Mouse (Mus musculus) ES-Bruce4 (cell line): Measurements from ENCODE around the gene Ldb1. TPM values are rescaled to one million over a fixed set of nuclear protein-coding genes. Genes with fewer than 3 reads are reported as not detected.

Source experiments
- H3K27ac ChIP-seq: 2 replicates; pipeline ENCODE4 v1.5.1; 2012; ENCODE audit warnings: low read length, inconsistent platforms; ENCODE audit not compliant: insufficient read depth
- H3K27me3 ChIP-seq: 2 replicates; pipeline ENCODE4 v1.6.1; 2012; ENCODE audit warnings: mild to moderate bottlenecking, low read length, inconsistent platforms; ENCODE audit not compliant: control insufficient read depth, poor library complexity, insufficient read depth, severe bottlenecking
- H3K36me3 ChIP-seq: 2 replicates; pipeline ENCODE4 v1.6.1; 2012; ENCODE audit warnings: inconsistent platforms, mild to moderate bottlenecking, low read length, moderate library complexity; ENCODE audit not compliant: control insufficient read depth, poor library complexity, insufficient read depth, severe bottlenecking
- H3K4me1 ChIP-seq: one replicate; pipeline ENCODE4 v1.8.1; 2011; ENCODE audit warnings: low read length; ENCODE audit not compliant: control insufficient read depth, insufficient read depth
- H3K4me3 ChIP-seq: 2 replicates; pipeline ENCODE4 v1.5.1; 2011; ENCODE audit warnings: low read depth, mild to moderate bottlenecking, low read length
- H3K9ac ChIP-seq: 2 replicates; pipeline ENCODE4 v1.6.1; 2012; ENCODE audit warnings: low read depth, mild to moderate bottlenecking, inconsistent platforms; ENCODE audit not compliant: poor library complexity, severe bottlenecking
- H3K9me3 ChIP-seq: replicated peaks from 2 replicates; pipeline ENCODE4 v1.6.1; 2012; ENCODE audit warnings: mild to moderate bottlenecking, low read length, inconsistent platforms; ENCODE audit not compliant: control insufficient read depth, poor library complexity, insufficient read depth, severe bottlenecking
- CTCF ChIP-seq: IDR thresholded peaks from one replicate; pipeline ENCODE4 v1.8.1; 2011; ENCODE audit warnings: low read depth, low read length
- EP300 ChIP-seq: IDR thresholded peaks from 2 replicates; pipeline ENCODE4 v1.6.1; 2011; ENCODE audit warnings: low read depth, low read length; ENCODE audit not compliant: insufficient read depth
- POLR2A ChIP-seq: IDR thresholded peaks from one replicate; pipeline ENCODE4 v1.8.1; 2011; ENCODE audit warnings: low read length; ENCODE audit not compliant: insufficient read depth
- polyA plus RNA-seq: library from polyadenylated mRNA; stranded (reverse); fragments of >200 nt; gene quantifications from 2 replicates; pipeline ENCODE4 v1.2.4, GENCODE M21; 2011; ENCODE audit warnings: low read depth; ENCODE audit not compliant: missing spikeins, insufficient read depth, insufficient read length

The Ldb1 gene
- polyA plus RNA-seq, 1 experiment = 146 TPM

- H3K9ac ChIP-seq = no peak overlapping the region
- no peaks in the 10 kb centered on the region for H3K27me3 ChIP-seq
- no peaks in the 10 kb centered on the region for H3K9me3 ChIP-seq
- peaks cover 26% of the 10 kb centered on the region for H3K36me3 ChIP-seq
- peak overlapping the region; percentile 34 for H3K4me3 ChIP-seq
- H3K4me1 ChIP-seq = peaks cover 2% of the 10 kb centered on the region
- no peak for TF ChIP-seq POLR2A
- TF ChIP-seq EP300 = no peak
- TF ChIP-seq CTCF = no peak
- 0 out of 2 replicates have a peak overlapping the region, but pooled peaks have one; percentile 15 for H3K27ac ChIP-seq
These were observed 13.5 kb upstream of the Ldb1 start for GRCm38 (mm10) chr19:46058466-46058865.

- TF ChIP-seq EP300 (no peak), CTCF (no peak), POLR2A (no peak)
- peak overlapping the region; percentile 89 for H3K4me3 ChIP-seq
- no peaks in the 10 kb centered on the region for H3K27me3 ChIP-seq
- peak overlapping the region; percentile 96 for H3K9ac ChIP-seq
- no peaks in the 10 kb centered on the region for H3K9me3 ChIP-seq
- peaks cover 13% of the 10 kb centered on the region for H3K36me3 ChIP-seq
- peak overlapping the region; percentile 86 for H3K27ac ChIP-seq
- peaks cover 2% of the 10 kb centered on the region for H3K4me1 ChIP-seq
These were observed 12.1 kb upstream of the Ldb1 start for GRCm38 (mm10) chr19:46056947-46057607.

- TF ChIP-seq EP300 (no peak), POLR2A (no peak), CTCF (no peak)
- H3K4me3 ChIP-seq = peak overlapping the region; percentile 89
- H3K27me3 ChIP-seq = no peaks in the 10 kb centered on the region
- peak overlapping the region; percentile 86 for H3K27ac ChIP-seq
- no peaks in the 10 kb centered on the region for H3K9me3 ChIP-seq
- H3K4me1 ChIP-seq = peaks cover 2% of the 10 kb centered on the region
- H3K36me3 ChIP-seq = peaks cover 6% of the 10 kb centered on the region
- H3K9ac ChIP-seq = peak overlapping the region; percentile 96
These were observed 11.5 kb upstream of the Ldb1 start for GRCm38 (mm10) chr19:46056388-46056946.

DNA sequence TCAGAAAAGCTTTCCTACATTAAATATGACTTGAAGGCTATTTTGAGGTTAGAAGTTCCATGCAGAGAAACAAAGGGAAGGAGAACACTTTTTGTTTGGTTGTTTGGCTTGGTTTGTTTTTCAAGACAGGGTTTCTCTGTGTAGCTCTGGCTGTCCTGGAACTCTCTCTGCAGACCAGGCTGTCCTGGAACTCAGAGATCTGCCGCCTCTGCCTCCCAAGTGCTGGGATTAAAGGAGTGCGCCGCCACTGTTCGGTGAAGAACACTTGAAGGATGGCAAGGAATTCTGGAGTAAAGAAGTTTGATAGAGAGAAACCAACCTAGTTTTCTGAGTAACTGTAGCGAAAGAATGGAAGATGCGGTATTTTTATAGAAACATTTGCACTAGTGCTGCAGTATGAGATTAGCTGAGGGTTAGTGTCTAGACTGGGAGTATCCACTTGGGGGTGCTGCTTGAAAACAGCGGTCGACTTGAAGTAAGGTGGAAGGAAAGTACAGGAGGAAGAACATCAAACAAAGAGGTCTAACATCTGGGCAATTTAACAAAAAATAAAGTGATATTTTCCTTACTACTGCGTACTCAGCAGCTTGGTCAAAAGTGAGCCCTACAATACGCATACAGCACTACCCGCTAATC lies 10.9 kb upstream of the Ldb1 start:
- peak overlapping the region; percentile 96 for H3K9ac ChIP-seq
- peaks cover under 1% of the 10 kb centered on the region; the same call in 1 of the 2 replicates for H3K36me3 ChIP-seq
- no peak overlapping the region for H3K27ac ChIP-seq
- peaks cover 2% of the 10 kb centered on the region for H3K4me1 ChIP-seq
- no peaks in the 10 kb centered on the region for H3K27me3 ChIP-seq
- peak overlapping the region; percentile 39 for H3K4me3 ChIP-seq
- TF ChIP-seq POLR2A (no peak), EP300 (no peak), CTCF (no peak)
- no peaks in the 10 kb centered on the region for H3K9me3 ChIP-seq

- H3K27ac ChIP-seq = no peak overlapping the region
- no peaks in the 10 kb centered on the region for H3K9me3 ChIP-seq
- TF ChIP-seq EP300 (no peak), POLR2A (no peak), CTCF (no peak)
- peaks cover 8% of the 10 kb centered on the region for H3K4me1 ChIP-seq
- no peaks in the 10 kb centered on the region for H3K27me3 ChIP-seq
- no peaks in the 10 kb centered on the region for H3K36me3 ChIP-seq
- H3K9ac ChIP-seq = no peak overlapping the region
- no peak overlapping the region for H3K4me3 ChIP-seq
These were observed 5.4 kb upstream of the Ldb1 start for GRCm38 (mm10) chr19:46050462-46050861.

- TF ChIP-seq EP300 (no peak), CTCF (no peak), POLR2A (no peak)
- no peaks in the 10 kb centered on the region for H3K36me3 ChIP-seq
- H3K4me1 ChIP-seq = peaks cover 8% of the 10 kb centered on the region
- no peaks in the 10 kb centered on the region for H3K27me3 ChIP-seq
- no peak overlapping the region for H3K4me3 ChIP-seq
- H3K9ac ChIP-seq = no peak overlapping the region
- H3K27ac ChIP-seq = peak overlapping the region; percentile 45
- H3K9me3 ChIP-seq = no peaks in the 10 kb centered on the region
These were observed 4.1 kb upstream of the Ldb1 start for GRCm38 (mm10) chr19:46049129-46049528.
